Mouse (Mus musculus) naive thymus-derived CD4-positive, alpha-beta T cell, adult 2 months (primary cell): Measurements from ENCODE around the gene Fgd2.
"Not testable (repeated sequence)": the region's sequence is repeated elsewhere in the genome, so short reads cannot be mapped to it uniquely, and the experiment has no call there.

Experiments used
- DNase-seq: peaks from one replicate; pipeline ENCODE4 v3.0.0-alpha.2; 2011; ENCODE audit warnings: low read depth

The Fgd2 gene

DNA sequence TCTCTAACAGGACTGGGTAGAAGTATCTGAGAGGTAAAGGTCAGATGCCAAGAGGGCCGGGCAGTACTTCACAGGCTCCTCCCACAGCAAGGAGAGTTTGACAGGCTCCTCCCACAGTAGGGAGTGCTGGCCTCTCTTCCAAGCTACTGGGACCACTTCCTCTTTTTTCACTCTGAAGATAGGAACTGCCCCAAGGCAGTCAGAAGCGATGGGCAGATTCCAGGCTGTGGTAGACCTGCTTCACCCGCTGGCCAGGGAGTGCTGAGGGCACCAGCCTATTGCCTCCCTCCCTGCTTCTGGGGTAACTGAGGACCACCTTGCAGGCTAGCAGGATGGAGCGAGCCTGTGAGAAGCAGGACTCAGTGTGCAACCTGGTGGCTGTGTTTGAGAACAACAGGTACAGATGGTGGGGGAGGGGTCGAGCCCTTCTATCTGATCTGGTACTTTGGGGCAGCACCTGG, at the start of gene Fgd2:
Fgd2 (plus strand) TSS at position 154 of the 461 bp plus-strand sequence.
- DNase-seq: peak; percentile 35

DNA sequence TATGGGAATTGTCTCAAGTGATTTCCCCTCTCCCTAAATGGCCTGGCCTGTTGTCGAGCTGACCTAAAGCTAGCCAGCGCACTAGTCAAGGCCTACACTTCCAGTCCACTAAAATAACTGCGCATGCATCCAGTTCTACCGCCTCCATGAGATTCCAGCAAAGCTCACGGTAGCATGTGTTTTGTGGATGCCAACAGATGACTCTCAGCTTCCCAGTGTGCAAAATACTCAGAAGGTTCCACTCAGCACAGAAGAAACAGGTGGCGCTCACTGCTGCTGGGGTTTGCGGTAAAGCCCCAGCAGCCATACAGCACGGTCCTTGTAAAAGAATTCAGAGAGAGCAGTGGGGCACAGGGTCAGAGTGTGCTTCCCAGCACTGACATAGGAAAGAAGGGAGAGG, 49.1 kb upstream of the Fgd2 start:
- no peak for DNase-seq

DNA sequence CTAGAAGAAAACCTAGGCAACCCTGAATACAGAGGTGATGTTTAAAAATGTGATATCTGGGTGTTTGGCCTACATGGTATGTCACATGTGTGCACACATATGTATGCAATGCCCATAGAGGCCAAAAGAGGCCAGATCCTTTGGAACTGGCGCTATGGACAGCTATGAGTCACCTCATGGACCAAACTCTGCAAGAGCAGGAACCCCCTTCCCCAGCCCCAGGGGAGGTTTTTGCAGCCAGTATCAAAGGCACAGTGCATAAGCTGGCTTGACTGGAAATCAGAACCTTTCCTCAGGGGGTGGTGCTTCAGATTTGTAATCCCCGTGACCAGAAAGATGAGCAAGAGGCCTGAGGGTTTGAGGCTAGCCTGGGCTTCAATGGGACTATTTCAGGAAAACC, 48.6 kb upstream of the Fgd2 start:
- DNase-seq: no peak

DNA sequence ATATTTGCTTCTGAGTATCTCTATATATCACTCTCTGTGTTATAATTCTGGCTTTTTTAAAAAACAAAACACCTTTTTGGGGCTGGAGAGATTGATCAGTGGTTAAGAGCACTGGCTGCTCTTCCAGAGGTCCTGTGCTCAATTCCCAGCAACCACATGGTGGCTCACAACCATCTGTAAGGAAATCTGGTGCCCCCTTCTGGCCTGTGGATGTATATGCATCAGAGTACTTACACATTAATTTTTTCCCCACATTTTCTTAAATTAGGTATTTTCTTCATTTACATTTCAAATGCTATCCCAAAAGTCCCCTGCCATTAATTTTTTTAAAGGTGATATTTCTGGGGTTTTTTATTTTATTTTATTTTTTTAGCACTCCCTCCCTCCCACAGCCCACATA, 47.4 kb upstream of the Fgd2 start:
- DNase-seq: peak; percentile 48

DNA sequence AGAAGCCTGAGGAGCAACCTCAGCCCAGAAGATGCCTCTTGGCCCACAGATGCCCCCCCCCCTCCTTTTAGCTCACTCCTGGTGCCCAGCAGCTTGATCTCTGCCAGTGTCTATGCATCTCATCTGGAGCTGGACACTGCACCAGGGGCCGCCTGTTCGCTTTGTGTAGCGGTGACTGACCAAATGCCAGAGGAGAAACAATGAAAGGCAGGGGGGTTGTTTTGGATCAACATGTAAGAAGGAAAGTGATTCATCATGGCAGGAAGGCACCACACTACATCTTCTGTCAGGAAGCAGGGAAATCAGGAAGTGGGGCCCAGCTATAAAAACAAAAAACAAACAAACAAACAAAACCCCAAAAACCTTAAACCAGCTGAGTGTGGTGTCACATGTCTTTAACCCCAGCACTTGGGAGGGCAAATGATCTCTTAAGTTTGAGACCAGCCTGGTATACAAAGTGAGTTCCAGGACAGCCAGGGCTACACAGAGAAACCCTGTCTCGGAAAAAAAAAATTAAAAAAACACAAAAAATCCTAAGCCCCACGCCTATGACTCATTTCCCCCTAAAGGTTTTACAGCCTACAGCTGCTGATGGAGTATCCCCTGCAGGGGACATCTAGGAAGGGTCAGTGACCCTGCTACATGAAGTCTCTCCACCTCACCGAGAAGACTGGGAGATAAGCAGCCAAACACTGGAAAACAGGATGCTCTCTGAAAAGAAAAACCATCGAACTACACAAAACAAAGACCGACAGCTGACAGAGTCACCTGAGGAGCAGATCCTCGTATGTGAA, 44.8 kb upstream of the Fgd2 start:
- DNase-seq: no peak

DNA sequence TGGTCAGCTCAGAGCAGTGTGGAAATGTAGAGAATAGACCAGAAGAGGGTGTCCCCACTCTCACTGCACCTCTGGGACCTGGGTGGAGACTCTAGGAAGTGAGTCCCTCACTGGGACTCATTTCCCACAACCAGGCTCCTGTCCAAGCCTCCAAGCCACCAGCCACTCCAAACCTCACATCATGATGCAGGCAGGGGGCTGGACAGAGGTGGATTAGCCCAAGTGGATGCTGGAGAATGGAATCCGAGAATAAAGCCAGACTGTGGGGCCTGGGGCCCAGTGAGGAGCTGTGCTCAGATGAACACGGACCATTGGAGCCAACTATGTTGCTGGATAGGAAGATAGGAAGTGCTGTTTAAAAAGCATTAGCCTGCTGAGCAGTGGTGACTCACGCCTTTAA, 43.8 kb upstream of the Fgd2 start:
- no peak for DNase-seq

DNA sequence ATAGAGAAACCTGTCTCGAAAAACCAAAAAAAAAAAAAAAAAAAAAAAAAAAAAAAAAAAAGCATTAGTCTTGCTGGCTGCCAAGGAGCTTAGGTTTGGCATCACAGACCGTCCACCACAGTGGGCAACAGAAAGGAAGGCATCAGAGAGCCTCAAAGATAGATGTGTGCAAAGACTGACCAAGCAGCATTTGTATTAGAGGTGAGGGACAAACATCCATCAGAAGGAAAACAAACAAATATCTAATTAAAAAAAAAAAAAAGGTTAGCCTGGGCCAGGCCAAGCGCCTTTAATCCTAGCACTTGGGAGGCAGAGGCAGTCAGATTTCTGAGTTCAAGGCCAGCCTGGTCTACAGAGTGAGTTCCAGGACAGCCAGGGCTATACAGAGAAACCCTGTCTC, 43.3 kb upstream of the Fgd2 start, which contains the start of gene Pi16:
Pi16 (plus strand) TSS at position 301 of the 400 bp plus-strand sequence.
- not testable (repeated sequence) for DNase-seq

DNA sequence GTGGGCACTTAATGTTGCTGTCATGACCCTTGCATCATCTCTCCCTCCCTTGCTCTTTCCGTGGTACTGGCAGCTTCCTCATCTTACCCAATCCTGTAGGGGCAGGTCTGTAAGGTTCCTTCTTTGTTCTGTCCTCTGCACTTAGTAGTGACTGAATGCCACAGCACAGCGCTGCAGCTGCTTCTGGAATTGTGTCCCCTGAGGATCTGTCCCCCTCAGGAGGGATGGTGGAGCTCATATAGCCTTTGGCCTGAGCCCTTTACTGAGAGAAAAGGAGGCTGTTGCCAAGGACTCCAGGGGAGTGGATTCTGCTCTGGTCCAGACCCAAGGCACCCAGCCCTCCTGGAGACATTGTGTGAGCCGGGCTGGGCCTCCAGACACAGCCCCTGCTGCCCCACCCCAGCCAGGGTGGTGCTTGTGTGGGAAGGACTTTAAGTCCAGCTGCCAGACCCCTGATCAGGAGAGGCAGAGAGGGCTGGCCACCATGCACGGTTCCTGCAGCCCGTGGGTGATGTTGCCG, 41.9 kb upstream of the Fgd2 start:
- no peak for DNase-seq

DNA sequence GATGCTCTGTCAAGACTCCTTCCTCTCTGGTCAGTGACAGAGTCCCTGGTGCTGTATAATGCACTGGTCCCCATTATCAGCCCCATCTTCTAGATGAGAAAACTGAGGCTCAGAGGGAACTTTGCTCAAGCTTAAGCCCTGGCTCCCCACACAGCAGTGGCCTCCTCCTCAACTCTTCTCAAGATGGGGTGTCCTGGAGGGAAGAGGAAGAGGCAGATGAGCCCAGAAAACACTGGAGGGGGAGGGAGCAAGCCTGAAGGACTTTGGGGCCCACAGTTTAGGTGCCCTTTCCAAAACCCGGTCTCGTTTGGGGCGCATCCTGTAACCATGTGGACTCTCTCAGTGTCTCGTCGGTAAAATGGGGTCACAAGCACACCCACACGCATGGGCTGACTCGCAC, 41.2 kb upstream of the Fgd2 start:
- no peak for DNase-seq

DNA sequence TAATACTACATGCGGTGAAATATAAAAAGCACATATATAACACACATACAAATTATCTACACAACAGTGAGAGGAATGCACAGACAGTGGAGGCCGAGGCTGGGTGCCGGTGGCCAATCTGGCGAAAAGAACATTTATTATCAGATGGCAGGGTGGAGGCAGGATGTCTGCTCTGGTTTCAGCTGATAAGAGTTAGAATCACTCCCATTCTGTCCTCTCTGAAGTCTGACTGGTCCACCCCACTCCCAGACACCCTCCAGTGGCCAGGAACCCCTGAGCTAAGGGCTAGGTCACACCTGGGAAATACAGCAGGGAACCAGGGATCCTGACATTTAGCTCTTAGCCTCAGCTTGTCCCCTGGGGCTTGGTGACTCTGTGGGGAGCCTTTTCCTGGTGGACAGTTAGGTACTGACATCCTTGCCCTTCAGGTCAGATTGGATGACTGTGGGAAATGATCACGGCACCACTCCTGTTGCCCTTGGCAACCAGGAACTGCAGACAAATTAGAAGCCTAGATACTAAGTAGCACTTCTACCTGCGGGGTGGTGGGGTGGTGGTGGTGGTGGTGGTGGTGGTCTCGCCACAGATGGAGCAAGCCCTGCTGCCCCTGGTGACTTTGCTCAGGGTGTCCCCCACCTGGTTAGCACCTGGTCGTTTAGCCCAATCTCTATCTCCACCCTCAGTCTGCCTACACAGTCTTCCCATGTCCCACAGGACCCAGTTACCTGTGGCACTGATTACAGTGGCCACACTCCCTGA, 40.7 kb upstream of the Fgd2 start:
- no peak for DNase-seq

DNA sequence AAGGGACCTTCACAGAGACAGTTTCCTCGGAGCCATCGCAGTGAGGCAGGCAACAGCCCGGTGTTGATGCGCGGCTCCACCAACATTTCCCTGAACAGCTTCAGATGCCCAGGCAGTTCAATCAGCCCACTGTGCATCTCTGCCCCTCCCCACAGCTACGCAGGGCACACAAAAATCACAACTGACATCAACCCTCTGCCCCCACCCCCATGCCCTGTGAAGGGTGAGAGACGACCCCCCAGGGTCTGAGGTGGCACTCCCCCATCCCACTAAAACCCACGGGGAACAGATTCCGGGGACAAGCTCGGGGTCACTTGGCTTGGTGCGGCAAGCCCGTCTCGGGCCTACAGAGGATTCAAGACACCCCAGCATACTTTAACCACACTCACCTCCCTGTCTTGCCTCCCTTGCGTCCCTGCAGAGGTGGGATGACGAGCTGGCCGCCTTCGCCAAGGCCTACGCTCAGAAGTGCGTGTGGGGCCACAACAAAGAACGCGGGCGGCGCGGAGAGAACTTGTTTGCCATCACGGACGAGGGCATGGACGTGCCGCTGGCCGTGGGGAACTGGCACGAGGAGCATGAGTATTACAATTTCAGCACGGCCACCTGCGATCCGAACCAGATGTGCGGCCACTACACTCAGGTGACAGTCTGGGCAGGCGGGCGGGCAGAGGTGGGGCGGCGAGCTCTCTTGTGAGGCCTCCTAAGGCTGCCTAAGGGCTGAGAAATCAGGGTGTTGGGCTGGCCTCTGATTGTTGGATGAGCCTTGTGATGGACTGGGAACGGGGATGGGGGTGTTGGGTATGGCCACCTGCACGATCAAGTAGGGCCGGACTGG, 38.7 kb upstream of the Fgd2 start:
- no peak for DNase-seq

DNA sequence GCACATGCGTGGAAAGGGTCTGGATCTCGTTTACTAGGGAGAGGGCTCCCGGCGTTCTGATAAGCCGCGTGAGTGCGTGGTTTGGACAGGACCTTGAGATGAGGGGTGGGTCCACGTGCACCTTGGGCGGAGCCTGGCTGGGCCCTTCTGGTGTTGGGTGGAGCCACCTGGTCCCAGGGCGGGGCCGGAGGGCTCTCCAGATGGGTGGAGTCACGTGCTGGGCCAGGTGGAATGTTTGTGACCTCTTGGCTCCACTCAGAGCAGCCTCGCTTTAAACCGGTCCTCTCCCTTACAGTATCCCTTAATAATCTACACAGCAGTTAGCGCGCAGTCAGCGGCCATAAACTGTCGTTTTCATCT, 38.1 kb upstream of the Fgd2 start:
- no peak for DNase-seq

DNA sequence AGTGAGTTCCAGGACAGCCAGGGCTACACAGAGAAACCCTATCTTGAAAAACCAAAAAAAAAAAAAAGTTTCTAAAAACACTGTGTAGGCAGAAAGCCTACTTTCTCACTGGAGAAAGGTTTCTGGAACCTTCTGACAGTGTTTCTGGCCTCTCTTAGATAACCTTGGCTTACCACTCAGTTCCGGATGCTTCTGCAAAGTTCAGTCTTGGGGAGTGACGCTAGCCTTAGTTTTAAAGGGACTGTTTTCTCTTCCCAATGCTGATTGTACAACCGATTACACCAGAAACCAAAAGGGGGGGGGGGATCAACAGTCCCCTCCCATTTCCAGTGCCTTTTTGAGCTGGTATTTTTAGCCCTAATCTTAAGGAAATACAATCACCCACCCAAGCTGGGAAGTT, 37.1 kb upstream of the Fgd2 start:
- DNase-seq: no peak

DNA sequence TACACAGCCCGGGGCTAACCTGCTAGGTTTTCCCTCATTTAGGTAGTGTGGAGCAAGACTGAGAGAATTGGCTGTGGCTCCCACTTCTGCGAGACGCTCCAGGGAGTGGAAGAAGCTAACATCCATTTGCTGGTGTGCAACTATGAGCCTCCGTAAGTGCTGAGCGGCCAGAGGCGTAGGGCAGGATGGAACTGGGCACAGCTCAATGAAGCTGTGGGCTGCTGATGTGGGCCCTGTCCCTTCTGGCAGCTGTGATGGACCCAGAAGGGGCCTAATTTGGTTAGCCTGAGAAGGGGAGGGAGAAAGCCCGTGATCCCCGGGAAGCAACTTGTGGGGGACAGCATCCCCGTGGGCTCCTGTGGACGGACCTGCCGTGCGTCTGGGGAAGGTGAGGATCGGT, 34.9 kb upstream of the Fgd2 start:
- DNase-seq: no peak

DNA sequence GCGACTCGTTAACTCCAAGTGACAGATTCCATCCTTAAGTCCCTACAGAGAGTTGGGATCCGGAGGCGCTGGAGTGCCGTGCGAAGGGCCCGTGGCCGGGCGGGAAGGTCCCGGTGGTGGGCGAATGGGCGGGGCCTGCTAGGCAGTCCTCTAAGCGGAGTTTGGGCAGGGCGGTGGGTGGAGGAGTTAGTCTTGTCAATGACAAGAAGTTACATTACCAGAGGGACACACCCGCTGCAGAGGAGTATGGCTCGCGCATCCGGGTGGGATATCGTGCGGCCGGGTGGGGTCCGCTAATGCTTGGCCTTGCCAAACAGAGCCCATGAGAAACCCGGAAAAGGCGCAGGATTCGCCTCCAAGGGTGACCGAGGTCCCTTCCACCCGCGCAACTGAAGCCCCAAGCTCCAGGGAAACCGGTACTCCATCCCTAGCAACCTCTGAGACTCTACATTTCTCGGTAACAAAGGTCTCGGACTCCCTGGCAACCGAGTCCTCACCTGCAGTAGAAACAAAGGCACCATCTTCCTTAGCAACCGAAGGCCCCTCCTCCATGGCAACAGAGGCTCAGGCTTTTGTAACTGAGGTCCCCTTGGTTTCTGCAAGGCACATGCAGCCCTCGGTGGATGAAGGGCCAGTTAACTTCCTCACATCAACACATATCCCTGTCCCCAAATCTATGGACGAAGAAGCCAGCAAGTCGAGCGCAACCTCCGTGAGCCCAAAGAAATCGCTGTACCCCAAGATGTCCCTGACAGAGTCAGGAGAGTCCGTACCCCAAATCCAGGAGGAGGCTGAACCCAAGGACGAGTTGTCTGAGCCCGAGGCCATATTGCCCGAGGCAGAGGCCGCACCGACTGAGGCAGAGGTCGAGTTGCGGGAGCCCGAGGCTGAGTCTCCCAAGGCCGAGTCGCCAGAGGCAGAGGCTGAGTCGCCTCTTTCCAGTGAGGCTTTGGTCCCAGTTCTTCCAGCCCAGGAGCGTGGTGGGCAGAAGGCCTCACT, 33.9 kb upstream of the Fgd2 start:
- no peak for DNase-seq

DNA sequence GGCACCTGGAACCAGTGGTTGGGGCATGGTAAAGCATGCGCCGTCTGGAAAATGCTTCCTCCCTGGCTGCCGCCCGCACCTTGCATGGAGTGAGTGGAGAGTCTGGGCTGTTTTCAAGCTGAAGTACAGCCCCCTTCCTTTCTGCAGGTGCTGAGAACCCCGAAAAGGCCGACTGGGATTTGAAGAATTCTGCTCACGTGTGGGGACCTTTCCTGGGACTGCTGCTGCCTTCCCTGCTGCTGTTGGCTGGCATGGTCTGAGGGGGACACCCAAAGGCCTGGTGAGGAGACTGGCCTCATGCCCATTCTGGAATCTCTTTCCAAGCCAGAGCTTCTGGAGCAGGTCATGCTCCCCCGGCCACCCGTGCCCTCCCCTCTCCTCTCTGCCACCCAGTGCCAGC, 33.0 kb upstream of the Fgd2 start:
- no peak for DNase-seq

DNA sequence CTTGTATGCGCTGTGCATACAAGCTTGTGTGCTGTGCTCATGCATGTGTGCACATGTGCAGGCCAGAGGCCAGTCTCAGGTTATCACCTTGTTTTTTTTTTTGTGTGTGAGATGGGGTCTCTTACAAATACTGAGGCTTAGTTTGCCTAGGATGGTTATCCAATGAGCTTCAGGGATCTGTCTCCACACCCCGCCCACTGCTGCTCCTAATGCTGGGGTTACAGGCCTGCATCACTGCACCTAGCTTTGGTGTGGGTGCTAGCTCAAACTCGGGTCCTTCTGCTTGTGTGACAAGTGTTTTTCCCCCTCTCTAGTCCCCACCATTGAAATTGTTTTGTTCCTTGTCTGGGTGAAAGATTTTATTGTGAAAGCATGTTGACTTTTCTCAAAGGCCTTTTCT, 30.5 kb upstream of the Fgd2 start:
- no peak for DNase-seq

DNA sequence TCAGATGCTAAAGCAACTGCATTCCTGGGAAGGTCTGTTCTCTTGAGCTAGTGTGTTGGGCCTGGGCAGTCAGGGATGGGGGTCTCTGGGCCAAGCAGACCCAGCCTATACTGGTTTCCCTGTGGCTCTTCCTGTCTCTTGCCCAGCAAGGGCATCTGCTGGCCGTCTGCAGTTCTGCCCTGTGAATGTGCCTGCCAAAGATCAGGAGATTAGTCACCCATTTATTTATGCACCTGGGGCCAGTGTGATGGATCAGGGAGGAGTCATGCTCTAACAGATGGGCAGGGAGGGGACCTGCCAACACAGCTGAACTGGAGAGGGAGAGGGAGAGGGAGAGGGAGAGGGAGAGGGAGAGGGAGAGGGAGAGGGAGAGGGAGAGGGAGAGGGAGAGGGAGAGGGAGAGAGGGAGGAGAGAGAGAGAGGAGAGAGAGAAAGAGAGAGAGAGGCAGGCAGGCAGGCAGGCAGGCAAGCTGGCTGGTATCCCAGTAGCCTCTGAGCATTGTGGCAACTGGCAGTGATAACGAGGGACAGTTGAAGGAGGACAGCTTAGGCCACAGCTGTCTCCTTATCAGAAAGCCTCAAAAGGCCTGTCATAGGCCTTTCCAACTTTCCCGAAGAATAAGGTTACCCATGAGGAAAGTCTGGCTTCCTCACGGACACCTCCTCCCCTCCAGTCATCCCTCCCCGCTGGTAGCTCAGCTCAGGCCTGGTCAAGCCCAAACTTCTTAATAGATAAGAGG, 29.9 kb upstream of the Fgd2 start:
- DNase-seq: no peak

DNA sequence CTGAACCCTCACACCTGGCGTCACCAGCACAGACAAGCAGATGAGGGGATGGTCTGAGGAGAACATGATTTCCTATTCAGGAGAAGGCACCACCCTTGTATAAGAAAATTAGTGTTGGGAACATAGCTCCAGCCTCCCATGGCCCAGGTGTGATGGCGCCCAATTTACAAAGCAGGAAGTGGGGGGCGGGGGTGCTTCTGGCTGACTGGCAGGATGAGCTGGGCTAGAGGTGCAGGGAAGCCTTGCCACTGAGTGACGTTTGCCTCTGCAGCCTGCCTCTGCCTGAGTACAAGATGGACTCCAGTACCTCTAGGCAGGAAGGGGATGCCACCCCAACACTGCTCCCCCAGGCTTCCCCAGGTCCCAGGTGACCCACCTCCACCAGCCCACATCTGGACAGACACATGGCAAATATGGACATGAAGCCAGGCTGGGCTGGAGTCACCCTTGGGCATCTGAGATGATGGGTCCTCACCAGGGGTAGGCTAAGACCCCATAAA, 28.5 kb upstream of the Fgd2 start:
- no peak for DNase-seq
